Mouse (Mus musculus): ENCODE data around the gene Syne2.

- no peak for TF ChIP-seq CTCF (IDR thresholded peaks at IDR 0.05; ENCODE audit: insufficient read depth, low read length)
- TF ChIP-seq POLR2A (IDR thresholded peaks at IDR 0.05; ENCODE audit: borderline replicate concordance, extremely low read depth, low read depth, low read length): no peak
These were observed 165.4 kb downstream of the Syne2 start for GRCm38 (mm10) chr12:75983336-75983735.
